Mouse (Mus musculus): ENCODE results near the gene Pcsk7. TPM values are rescaled to one million over a fixed set of nuclear protein-coding genes. Genes with fewer than 3 reads are reported as not detected.

Gene Pcsk7
- polyA plus RNA-seq, 1 experiment from 2014 or later, result 22.9 TPM

DNA sequence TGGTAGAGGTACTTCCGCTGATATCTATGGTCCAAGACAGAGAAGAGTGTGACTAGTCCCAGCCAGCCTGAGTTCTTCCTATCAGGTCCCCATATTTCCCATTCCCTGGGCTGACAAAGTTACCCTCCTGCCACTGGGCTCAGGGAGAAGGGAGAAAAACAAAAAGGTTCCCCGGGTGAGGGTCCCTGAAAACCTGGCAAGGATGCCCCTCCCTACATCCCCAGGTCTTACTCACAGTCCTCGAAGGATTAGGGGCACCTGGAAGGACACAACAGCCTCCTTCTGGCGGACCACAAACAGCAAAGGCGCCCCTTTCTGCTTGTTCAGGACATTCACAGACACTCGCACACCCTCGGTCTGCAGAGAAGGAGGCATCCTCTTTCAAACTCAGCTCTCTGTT lies 46.6 kb downstream of the Pcsk7 start:
- WGBS, result 77% methylated on average over 7 of the region's 7 CpGs

DNA sequence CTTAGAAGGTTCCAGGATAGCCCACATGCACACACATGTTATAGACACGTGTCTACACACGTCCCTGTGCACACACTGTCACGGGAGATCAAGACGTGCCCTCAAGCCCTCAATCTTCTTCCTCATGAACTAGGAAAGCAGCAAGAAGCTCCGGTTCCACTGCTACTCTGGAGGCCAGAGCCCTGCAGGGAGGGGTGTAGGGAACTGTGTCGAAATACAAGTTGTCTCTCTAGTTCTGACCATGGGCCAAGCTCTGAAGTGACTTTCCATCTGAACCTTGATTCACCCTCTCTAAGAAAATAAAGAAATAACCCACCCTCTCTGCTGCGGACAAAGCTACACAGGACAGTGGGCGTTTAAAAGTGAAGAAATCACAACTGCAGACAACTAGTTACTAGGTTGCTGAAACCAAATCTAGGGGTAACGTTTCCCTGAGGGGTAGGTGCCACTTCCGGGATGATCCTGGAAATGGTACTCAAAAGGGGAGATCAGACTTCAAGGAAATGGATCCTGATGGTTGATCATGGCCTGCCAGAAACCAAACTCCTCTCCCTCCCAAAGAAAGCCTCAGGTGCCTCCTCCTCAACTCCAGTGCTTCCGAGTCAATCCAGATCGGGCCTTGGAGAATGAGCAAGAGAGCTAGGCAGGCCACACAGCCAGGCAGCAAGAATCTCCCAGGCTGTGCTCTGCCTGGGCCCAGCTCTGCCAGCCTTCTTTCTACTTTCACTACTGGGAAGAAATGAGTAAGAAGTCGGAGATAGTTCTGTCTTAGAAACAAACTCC lies 47.4 kb downstream of the Pcsk7 start:
- H3K27ac ChIP-seq (replicated peaks), result peak overlapping the region; percentile 95
- H3K4me2 ChIP-seq (replicated peaks), result peak overlapping the region; percentile 84
- ATAC-seq (ENCODE audit: insufficient number of reproducible peaks, low FRiP score, low TSS enrichment, low read depth), result no peak
- H3K27me3 ChIP-seq, result no peaks in the 10 kb centered on the region
- no peaks in the 10 kb centered on the region for H3K9me3 ChIP-seq (replicated peaks)
- H3K36me3 ChIP-seq, result peaks cover 35% of the 10 kb centered on the region
- peak overlapping the region; percentile 86 for H3K4me3 ChIP-seq (replicated peaks)
- WGBS, result 39% methylated on average over 13 of the region's 13 CpGs
- H3K4me1 ChIP-seq, result peaks cover 35% of the 10 kb centered on the region
- H3K9ac ChIP-seq, result peak overlapping the region; percentile 92

More for the DNA sequence above, 46.6 kb downstream of the Pcsk7 start:
- ATAC-seq (ENCODE audit: insufficient number of reproducible peaks, low FRiP score, low TSS enrichment, low read depth), result no peak
- Histone ChIP-seq H3K4me3 (replicated peaks) (peak overlapping the region; percentile 86), H3K4me1 (peaks cover 27% of the 10 kb centered on the region), H3K27ac (replicated peaks) (0 out of 2 replicates have a peak overlapping the region, but pooled peaks have one; percentile 95), H3K27me3 (no peaks in the 10 kb centered on the region), H3K4me2 (replicated peaks) (peak overlapping the region; percentile 84), H3K36me3 (peaks cover 44% of the 10 kb centered on the region), H3K9me3 (replicated peaks) (no peaks in the 10 kb centered on the region), H3K9ac (no peak overlapping the region)

DNA sequence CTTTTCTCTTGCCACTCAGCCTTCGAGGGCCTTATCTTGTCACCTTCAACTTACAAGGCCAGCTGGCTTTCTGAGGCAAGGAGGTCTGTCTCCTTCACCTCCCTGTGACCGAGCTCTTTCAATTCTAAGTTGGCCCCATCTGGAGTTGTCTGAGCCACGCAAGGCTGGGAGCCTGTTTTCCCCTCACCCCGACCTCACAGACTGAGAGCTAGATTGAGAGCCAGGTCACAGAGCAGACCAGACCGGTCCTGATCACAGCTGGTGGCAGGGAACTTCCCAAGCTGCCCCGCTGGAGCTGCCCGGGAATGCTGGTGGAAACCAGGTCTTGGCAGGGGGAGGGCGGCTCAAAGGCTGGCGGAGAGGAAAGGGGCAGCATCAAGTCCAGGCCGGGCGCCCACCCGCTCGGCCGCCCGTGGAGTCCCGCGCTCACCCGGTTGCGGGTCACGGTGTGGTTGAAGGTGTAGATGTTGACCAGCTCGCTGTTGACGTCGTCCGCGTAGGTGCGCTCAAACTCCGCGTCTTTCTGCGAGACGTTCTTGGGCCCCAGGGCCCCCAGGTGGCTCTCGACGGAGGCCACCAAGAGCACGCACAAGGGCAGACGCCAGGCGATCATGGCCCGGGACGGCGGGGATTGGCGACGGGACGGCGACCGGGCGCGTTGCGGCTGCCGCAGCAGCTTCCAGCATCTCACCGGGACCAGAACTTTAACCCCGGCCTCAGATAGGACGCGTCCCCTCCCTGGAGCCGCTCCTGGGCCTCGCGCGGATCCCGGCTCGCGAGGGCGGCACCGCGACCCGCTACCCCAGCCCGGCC lies 48.2 kb downstream of the Pcsk7 start:
- peaks cover 27% of the 10 kb centered on the region for H3K36me3 ChIP-seq
- no peaks in the 10 kb centered on the region for H3K9me3 ChIP-seq (replicated peaks)
- H3K27me3 ChIP-seq, result no peaks in the 10 kb centered on the region
- peaks cover 38% of the 10 kb centered on the region for H3K4me1 ChIP-seq
- H3K4me2 ChIP-seq (replicated peaks), result peak overlapping the region; percentile 84
- WGBS, result under 1% methylated on average over 63 of the region's 63 CpGs
- peak overlapping the region; percentile 95 for H3K27ac ChIP-seq (replicated peaks)
- peak overlapping the region; percentile 92 for H3K9ac ChIP-seq
- peak; percentile 39 for ATAC-seq (ENCODE audit: insufficient number of reproducible peaks, low FRiP score, low TSS enrichment, low read depth)
- peak overlapping the region; percentile 86 for H3K4me3 ChIP-seq (replicated peaks)

DNA sequence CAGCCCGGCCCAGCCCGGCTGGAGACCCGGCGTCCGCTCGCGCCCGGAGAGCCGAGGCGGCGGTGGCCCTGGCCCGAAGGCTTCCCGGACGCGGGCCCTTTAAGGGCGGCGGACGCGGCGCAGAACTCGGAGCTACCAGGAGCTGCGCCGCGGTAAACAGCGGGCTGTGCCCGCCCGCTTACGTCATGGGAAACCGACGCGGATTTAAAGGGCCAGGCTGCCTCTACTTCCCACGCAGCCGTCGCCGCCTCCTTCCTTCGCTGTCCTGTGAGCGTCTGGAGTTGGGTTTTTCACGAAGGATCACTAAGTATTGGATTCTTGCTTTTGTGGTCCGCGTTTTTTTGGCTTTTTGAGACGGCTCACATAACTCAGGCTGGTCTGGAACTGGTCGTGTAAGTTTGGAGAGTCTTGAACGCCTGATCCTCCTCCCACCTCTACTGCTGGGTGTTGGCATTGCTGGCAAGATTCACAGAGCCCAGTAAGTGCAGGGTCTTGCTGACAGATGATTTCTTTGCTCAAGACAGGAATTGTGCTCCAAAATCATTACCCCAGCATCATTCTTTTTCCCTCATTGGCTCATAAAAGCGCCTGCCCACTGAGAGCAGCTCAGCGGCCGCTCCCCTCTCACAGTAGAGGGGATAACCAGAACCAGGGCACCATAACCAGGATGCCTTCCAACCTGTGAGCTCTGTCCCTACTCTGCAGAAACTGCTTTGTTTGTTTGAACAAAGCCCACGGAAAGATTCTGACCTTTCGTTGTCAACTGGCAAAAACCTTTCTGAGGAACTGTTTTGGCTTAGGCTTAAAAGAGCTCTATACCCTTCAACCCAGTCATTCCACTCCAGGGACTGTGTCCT lies 49.0 kb downstream of the Pcsk7 start, which contains the start of gene Sidt2:
Sidt2 (minus strand) TSS at position 152 of the 857 bp plus-strand sequence.
- WGBS, result 1% methylated on average over 46 of the region's 48 CpGs

DNA sequence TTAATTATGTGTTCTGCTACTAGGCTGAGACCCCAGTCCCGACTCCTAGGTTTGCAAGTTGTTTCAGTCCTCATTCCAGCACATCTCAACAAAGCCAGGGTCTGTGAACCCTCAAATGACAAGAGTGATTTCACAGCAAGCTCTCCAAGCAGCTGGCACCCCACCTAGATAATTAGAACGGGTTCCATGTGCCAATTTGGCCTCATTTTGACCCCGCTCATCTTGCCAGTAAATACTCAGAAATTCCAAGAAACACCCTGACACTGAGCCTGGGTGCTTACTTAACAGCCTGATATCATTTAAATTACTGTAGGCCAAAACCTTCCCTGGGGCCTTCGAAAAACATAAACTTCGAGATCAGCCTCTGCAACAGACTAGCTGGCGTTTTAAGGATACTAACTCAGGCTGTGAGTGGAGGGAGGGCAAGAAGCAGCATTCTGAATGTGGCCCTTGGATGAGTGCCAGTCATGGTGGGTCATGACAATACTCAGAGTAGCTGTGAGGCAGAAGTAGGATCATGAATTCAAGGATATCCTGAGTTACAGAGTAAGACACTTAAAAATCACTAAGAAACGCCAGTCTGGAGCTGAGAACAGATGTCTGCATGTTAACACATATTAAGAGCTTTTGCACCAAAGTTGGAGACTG lies 51.9 kb downstream of the Pcsk7 start:
- H3K4me2 ChIP-seq (replicated peaks), result no peak overlapping the region
- H3K9me3 ChIP-seq (replicated peaks), result no peaks in the 10 kb centered on the region
- peaks cover 37% of the 10 kb centered on the region for H3K4me1 ChIP-seq
- ATAC-seq (ENCODE audit: insufficient number of reproducible peaks, low FRiP score, low TSS enrichment, low read depth), result no peak
- H3K27me3 ChIP-seq, result no peaks in the 10 kb centered on the region
- 54% methylated on average over 7 of the region's 7 CpGs for whole genome bisulfite sequencing
- peaks cover 17% of the 10 kb centered on the region for H3K36me3 ChIP-seq
- no peak overlapping the region for H3K4me3 ChIP-seq (replicated peaks)
- no peak overlapping the region for H3K9ac ChIP-seq
- H3K27ac ChIP-seq (replicated peaks), result 0 out of 2 replicates have a peak overlapping the region, but pooled peaks have one; percentile 36

More for the DNA sequence above, 49.0 kb downstream of the Pcsk7 start, which contains the start of gene Sidt2:
- H3K4me3 ChIP-seq (replicated peaks), result peak within 1 kb of the TSS; percentile 86
- H3K4me1 ChIP-seq, result peaks cover 38% of the 10 kb centered on the region
- peaks cover 19% of the 10 kb centered on the region for H3K36me3 ChIP-seq
- peak within 1 kb of the TSS; percentile 84 for H3K4me2 ChIP-seq (replicated peaks)
- peak; percentile 95 for ATAC-seq (ENCODE audit: insufficient number of reproducible peaks, low FRiP score, low TSS enrichment, low read depth)
- no peaks in the 10 kb centered on the region for H3K27me3 ChIP-seq
- H3K9me3 ChIP-seq (replicated peaks), result no peaks in the 10 kb centered on the region
- H3K27ac ChIP-seq (replicated peaks), result peak within 1 kb of the TSS; percentile 95
- H3K9ac ChIP-seq, result peak within 1 kb of the TSS; percentile 92

DNA sequence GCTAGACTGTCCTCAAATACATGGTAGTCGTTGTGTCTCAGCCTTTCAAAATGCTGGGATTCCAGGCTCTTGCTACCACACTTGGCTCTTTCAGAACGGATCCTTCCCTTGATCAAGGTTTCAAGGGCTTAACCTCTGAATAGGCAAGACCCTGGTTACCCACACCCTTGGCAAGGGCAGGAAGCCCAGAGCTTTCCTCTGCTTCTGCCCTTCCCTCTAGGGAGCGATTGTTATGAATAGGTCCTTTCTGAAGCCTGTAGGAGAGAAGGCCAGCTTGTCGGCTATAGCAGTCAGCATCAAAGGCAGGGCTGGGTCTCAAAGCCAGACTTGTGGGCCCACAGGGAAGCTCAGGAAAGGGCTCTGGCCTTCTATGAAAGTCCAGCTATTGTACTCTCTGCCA lies 52.6 kb downstream of the Pcsk7 start:
- H3K4me2 ChIP-seq (replicated peaks), result no peak overlapping the region
- no peak overlapping the region for H3K4me3 ChIP-seq (replicated peaks)
- ATAC-seq (ENCODE audit: insufficient number of reproducible peaks, low FRiP score, low TSS enrichment, low read depth), result no peak
- H3K9me3 ChIP-seq (replicated peaks), result no peaks in the 10 kb centered on the region
- peak overlapping the region; percentile 36; the same call in 1 of the 2 replicates for H3K27ac ChIP-seq (replicated peaks)
- WGBS, result 33% methylated on average over 4 of the region's 4 CpGs
- no peak overlapping the region for H3K9ac ChIP-seq
- H3K27me3 ChIP-seq, result no peaks in the 10 kb centered on the region
- H3K36me3 ChIP-seq, result peaks cover 23% of the 10 kb centered on the region
- peaks cover 30% of the 10 kb centered on the region for H3K4me1 ChIP-seq

DNA sequence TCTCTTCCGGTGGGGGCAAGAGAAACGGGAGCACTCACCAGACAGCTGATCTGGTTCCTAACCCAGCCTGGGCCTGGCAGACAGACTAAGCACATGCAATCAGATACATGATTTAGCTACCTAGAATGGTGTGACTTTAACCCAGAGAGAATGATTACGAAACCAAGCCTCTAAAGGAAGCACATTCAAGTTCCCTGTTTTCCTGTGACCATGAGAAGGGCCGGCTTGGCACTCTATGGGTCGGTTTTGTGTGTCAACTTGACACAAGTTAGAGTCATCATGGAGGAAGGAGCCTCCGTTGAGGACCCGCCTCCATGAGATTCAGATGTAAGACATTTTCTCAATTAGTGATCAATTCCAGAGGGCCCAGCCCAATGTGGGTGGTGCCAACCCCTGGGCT lies 53.4 kb downstream of the Pcsk7 start:
- peaks cover 27% of the 10 kb centered on the region for H3K4me1 ChIP-seq
- WGBS, result 70% methylated on average over 7 of the region's 7 CpGs
- no peaks in the 10 kb centered on the region for H3K9me3 ChIP-seq (replicated peaks)
- peaks cover 30% of the 10 kb centered on the region for H3K36me3 ChIP-seq
- H3K27ac ChIP-seq (replicated peaks), result no peak overlapping the region
- no peak overlapping the region for H3K4me2 ChIP-seq (replicated peaks)
- H3K4me3 ChIP-seq (replicated peaks), result no peak overlapping the region
- no peak overlapping the region for H3K9ac ChIP-seq
- H3K27me3 ChIP-seq, result no peaks in the 10 kb centered on the region
- ATAC-seq (ENCODE audit: insufficient number of reproducible peaks, low FRiP score, low TSS enrichment, low read depth), result no peak

DNA sequence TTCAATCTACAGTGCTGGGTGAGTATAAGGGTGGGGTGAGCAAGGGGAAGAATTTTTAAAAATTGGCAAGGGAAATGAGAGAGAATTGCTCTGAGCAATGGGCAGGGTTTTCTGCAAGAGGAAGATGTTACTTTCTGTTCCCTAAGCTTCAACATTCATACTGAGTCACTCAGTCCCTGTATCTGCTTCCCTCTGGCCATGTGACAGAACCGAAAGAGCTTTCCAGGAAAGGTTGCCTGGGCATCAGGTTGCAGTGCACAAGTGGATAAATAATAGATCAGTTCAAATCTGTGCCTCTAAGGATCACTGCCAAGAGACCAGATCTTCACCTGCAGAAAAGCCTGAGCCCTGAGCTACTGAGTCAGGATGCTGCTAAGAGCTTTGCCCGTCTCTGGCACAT lies 55.6 kb downstream of the Pcsk7 start:
- Histone ChIP-seq H3K36me3 (peaks cover 48% of the 10 kb centered on the region), H3K4me2 (replicated peaks) (no peak overlapping the region), H3K27me3 (no peaks in the 10 kb centered on the region), H3K9ac (no peak overlapping the region), H3K9me3 (replicated peaks) (no peaks in the 10 kb centered on the region), H3K4me1 (peaks cover 16% of the 10 kb centered on the region), H3K4me3 (replicated peaks) (no peak overlapping the region), H3K27ac (replicated peaks) (no peak overlapping the region)
- no peak for ATAC-seq (ENCODE audit: insufficient number of reproducible peaks, low FRiP score, low TSS enrichment, low read depth)
- WGBS, result 67% methylated on average over 2 of the region's 2 CpGs

DNA sequence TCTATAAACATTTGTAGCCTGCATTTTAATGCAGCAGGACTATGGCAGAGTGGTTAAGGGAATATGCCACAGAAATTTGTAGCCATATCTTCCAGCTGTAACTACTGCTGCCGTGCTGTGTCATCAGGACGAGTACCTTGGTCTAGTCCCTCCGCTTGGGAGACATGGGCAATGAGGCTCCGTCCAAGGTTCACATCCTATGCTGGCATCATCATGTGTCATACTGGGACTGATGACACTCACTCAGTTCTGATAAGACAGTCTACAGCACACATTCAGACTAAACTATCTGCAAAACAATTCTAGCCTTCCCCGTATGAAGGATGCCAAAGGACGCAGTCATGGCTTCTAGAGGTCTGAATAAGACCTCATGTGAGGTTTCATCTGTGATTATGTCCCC lies 57.3 kb downstream of the Pcsk7 start:
- Histone ChIP-seq H3K9me3 (replicated peaks) (no peaks in the 10 kb centered on the region), H3K36me3 (peaks cover 61% of the 10 kb centered on the region), H3K4me1 (peaks cover 9% of the 10 kb centered on the region), H3K4me2 (replicated peaks) (no peak overlapping the region), H3K9ac (no peak overlapping the region), H3K4me3 (replicated peaks) (no peak overlapping the region), H3K27me3 (no peaks in the 10 kb centered on the region), H3K27ac (replicated peaks) (no peak overlapping the region)
- WGBS, result 93% methylated on average over 6 of the region's 6 CpGs
- no peak for ATAC-seq (ENCODE audit: insufficient number of reproducible peaks, low FRiP score, low TSS enrichment, low read depth)

DNA sequence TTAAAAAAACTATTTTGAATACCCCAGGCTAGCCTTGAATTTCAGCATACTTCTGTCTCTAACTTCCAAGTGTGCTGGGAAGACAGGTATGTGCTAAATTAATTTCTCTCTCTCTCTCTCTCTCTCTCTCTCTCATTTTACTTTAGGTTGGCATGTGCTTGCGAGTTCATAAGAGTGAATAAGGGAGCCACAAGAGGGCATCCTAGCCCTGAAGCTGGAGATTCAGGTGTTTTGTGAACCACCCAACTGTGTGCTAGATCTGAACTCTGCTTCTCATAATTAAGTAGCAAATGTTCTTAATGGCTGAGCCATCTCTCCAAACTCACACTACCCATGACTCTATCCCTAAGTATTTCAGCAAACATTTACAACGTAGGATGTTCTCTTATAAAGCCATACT lies 70.6 kb downstream of the Pcsk7 start:
- H3K4me1 ChIP-seq, result peaks cover 9% of the 10 kb centered on the region; the same call in 1 of the 2 replicates
- H3K4me3 ChIP-seq (replicated peaks), result no peak overlapping the region
- H3K27ac ChIP-seq (replicated peaks), result no peak overlapping the region
- no peak for ATAC-seq (ENCODE audit: insufficient number of reproducible peaks, low FRiP score, low TSS enrichment, low read depth)
- H3K9ac ChIP-seq, result no peak overlapping the region
- no peaks in the 10 kb centered on the region for H3K27me3 ChIP-seq
- no peaks in the 10 kb centered on the region for H3K9me3 ChIP-seq (replicated peaks)
- peaks cover 37% of the 10 kb centered on the region for H3K36me3 ChIP-seq
- no peak overlapping the region for H3K4me2 ChIP-seq (replicated peaks)
- WGBS, result 84% methylated on average over 2 of the region's 2 CpGs
